Mouse (Mus musculus) kidney, postnatal 0 days (tissue): Measurements from ENCODE around the gene Knl1. TPM values are rescaled to one million over a fixed set of nuclear protein-coding genes. Genes with fewer than 3 reads are reported as not detected.
A peak's percentile ranks its signal among the peaks of the same experiment; 100 is the strongest.

Experiments
- ATAC-seq: fragments of 200-750 bp; cut with Nextera tagmentation; replicated peaks from 2 replicates; pipeline ENCODE4 v1.8.0; 2017; ENCODE audit warnings: low read depth, moderate number of reproducible peaks, moderate TSS enrichment, moderate library complexity; ENCODE audit not compliant: low FRiP score
- DNase-seq: peaks from one replicate; pipeline ENCODE4 v3.0.0-alpha.2; 2016; ENCODE audit warnings: low spot score
- H3K27ac ChIP-seq: fragments of 300-500 bp; sonication (generic); 2 replicates; pipeline ENCODE4 v1.5.1; 2014; ENCODE audit warnings: mild to moderate bottlenecking
- H3K27me3 ChIP-seq: fragments of 300-500 bp; sonication (generic); 2 replicates; pipeline ENCODE4 v1.6.1; 2014; ENCODE audit warnings: low read length, mixed read lengths; ENCODE audit not compliant: insufficient read depth
- H3K36me3 ChIP-seq: fragments of 300-500 bp; sonication (generic); 2 replicates; pipeline ENCODE4 v1.6.1; 2014; ENCODE audit warnings: low read length, mixed read lengths; ENCODE audit not compliant: insufficient read depth
- H3K4me1 ChIP-seq: fragments of 300-500 bp; sonication (generic); replicated peaks from 2 replicates; pipeline ENCODE4 v1.6.1; 2014; ENCODE audit warnings: antibody characterized with exemption, low read length, mixed read lengths; ENCODE audit not compliant: insufficient read depth
- H3K4me2 ChIP-seq: fragments of 300-500 bp; sonication (generic); 2 replicates; pipeline ENCODE4 v1.6.1; 2014; ENCODE audit warnings: mild to moderate bottlenecking, low read length, moderate library complexity, mixed read lengths
- H3K4me3 ChIP-seq: fragments of 300-500 bp; sonication (generic); replicated peaks from 2 replicates; pipeline ENCODE4 v1.5.1; 2014; ENCODE audit warnings: low read depth, low read length
- H3K9ac ChIP-seq: fragments of 300-500 bp; sonication (generic); 2 replicates; pipeline ENCODE4 v1.6.1; 2014; ENCODE audit warnings: low read depth, low read length
- H3K9me3 ChIP-seq: fragments of 300-500 bp; sonication (generic); replicated peaks from 2 replicates; pipeline ENCODE4 v1.6.1; 2016; ENCODE audit warnings: low read length, inconsistent platforms, mixed read lengths
- CTCF ChIP-seq: IDR thresholded peaks from 2 replicates; pipeline ENCODE4 v1.5.1; 2016; ENCODE audit warnings: antibody characterized with exemption, low read depth, mild to moderate bottlenecking, moderate library complexity
- WGBS: fragments of 180-500 bp; shearing (Covaris S2); extraction: QIAGEN DNeasy Blood & Tissue Kit; methylation state at CpG from one replicate; pipeline ENCODE4 v1.1.7; 2014; 5-methylcytosine and 5-hydroxymethylcytosine counted together
- polyA plus RNA-seq: library from polyadenylated mRNA; unstranded; fragments of >200 nt; fragmentation: Nextera tagmentation; extraction: Ambion mirVana; gene quantifications from 2 replicates; pipeline ENCODE4 v1.2.1, GENCODE M21; 2015

Knl1 gene
- polyA plus RNA-seq, 1 experiment from 2014 or later, result 25.6 TPM

DNA sequence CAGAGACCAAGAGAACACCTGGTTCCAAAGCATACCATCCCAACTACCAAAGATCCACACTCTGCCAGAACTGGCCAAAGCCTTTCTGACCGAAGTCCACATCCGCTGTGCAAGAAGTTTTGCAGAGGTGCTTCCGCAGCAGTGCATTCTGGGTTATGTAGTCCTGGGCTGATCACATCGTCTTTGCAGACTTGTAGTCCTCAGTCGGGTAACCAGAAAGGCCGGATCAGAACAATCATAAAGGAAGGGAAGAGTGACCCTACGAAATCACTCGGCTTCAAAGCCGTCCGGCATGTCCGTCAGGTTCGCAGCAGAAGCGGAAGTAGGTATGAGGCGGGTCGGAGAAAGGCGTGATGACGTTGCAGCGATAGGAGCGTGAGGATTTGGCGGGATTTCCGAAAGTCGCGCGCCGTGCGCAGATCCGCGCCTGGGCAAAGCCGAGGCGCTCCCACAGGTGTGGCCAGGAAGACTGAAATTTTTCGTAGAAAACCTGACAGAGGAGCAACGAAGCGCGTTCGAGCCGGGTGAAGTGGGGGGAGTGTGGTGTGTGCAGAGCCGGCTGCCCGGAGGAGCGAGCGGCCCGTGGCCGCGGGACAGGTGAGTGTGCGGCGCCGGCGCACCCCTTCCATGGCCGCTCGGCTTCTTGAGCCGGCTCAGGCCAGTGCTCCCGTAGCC is 65.7 kb downstream of the Knl1 start, which contains the start of gene Rad51:
Rad51 (plus strand) TSS at position 356 of the 675 bp plus-strand sequence.
- peak within 1 kb of the TSS; percentile 73 for H3K4me3 ChIP-seq
- no peak for TF ChIP-seq CTCF
- H3K4me1 ChIP-seq, result no peaks in the 10 kb centered on the region; the same call in 1 of the 2 replicates
- ATAC-seq (peak; percentile 90), DNase-seq (peak; percentile 95)
- H3K9ac ChIP-seq, result peak within 1 kb of the TSS; percentile 69
- 0 out of 2 replicates have a peak, but pooled peaks cover 2% of the 10 kb centered on the region for H3K36me3 ChIP-seq
- H3K4me2 ChIP-seq, result peak within 1 kb of the TSS; percentile 96
- peak within 1 kb of the TSS; percentile 78 for H3K27ac ChIP-seq
- no peaks in the 10 kb centered on the region for H3K9me3 ChIP-seq
- no peaks in the 10 kb centered on the region for H3K27me3 ChIP-seq
- under 1% methylated on average over 51 of the region's 51 CpGs for WGBS

- ATAC-seq, result no peak
- H3K9ac ChIP-seq, result peak overlapping the region; percentile 69
- H3K27ac ChIP-seq, result peak overlapping the region; percentile 78; the same call in 1 of the 2 replicates
- WGBS, result 12% methylated on average over 20 of the region's 20 CpGs
- peak overlapping the region; percentile 73 for H3K4me3 ChIP-seq
- peak; percentile 10 for DNase-seq
- peak overlapping the region; percentile 96 for H3K4me2 ChIP-seq
- no peak for TF ChIP-seq CTCF
- no peaks in the 10 kb centered on the region for H3K9me3 ChIP-seq
- H3K27me3 ChIP-seq, result no peaks in the 10 kb centered on the region
- H3K4me1 ChIP-seq, result no peaks in the 10 kb centered on the region; the same call in 1 of the 2 replicates
- H3K36me3 ChIP-seq, result 0 out of 2 replicates have a peak, but pooled peaks cover 5% of the 10 kb centered on the region
Observed at GRCm38 (mm10) chr2:119113121-119113925, 66.4 kb downstream of the Knl1 start.

DNA sequence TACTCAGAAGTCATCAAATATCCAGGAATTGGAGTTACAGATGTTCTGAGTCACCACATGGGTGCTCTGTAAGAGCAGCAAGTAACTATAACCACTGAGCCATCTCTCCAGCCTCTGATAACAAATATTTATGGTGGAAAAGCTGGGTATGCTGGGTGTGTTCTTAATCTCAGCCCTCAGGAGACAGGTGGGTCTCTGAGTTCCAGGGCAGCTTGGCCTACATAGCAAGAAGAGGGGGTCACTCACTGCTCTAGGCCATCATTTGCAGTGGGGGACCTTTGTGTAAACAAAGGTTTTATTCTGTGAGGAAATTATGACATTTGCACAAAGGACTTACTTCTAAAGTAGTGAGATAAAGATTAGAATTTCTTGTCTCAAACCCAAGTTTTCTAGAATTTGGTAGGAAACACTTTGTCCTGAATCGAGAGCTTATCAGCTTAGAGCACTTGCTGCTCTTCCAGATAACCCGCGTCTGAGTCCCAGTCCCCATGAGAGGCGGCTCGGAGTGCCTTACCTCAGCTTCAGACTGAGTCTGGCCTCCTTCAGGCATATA is 89.5 kb downstream of the Knl1 start:
- Histone ChIP-seq H3K9ac (no peak overlapping the region), H3K27ac (no peak overlapping the region), H3K36me3 (peaks cover 40% of the 10 kb centered on the region), H3K4me1 (no peaks in the 10 kb centered on the region), H3K4me3 (no peak overlapping the region), H3K4me2 (no peak overlapping the region), H3K27me3 (no peaks in the 10 kb centered on the region), H3K9me3 (no peaks in the 10 kb centered on the region)
- whole genome bisulfite sequencing, result 89% methylated on average over 5 of the region's 5 CpGs
- DNase-seq (no peak), ATAC-seq (no peak)
- no peak for TF ChIP-seq CTCF

DNA sequence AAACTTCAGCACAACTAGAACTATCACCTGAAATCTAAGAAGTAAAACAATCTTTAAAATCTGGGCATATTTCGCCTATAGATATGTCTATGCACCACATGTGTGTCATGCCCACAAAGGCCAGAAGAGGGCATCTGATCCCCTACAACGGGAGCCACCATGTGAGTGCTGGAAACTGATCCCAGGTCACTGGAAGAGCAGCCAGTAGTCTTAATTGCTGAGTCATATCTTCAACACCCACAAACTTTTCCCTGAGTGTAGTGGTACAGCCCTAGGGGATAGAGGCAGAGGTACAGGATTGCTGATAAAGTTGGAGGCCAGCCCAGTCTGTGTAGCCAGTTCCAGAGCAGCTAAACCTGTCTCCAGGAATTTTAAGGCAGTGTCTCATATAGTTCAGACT is 98.3 kb downstream of the Knl1 start:
- Histone ChIP-seq H3K4me3 (no peak overlapping the region), H3K4me2 (no peak overlapping the region), H3K27me3 (no peaks in the 10 kb centered on the region), H3K36me3 (peaks cover 52% of the 10 kb centered on the region), H3K9ac (no peak overlapping the region), H3K9me3 (no peaks in the 10 kb centered on the region), H3K4me1 (no peaks in the 10 kb centered on the region), H3K27ac (no peak overlapping the region)
- no peak for ATAC-seq
- DNase-seq, result no peak
- WGBS, result 92% methylated on average over 2 of the region's 2 CpGs
- peak; percentile 60 for TF ChIP-seq CTCF

GRCm38 (mm10) chr2:119146435-119146834 is 99.5 kb downstream of the Knl1 start:
- Histone ChIP-seq H3K27ac (no peak overlapping the region), H3K27me3 (no peaks in the 10 kb centered on the region), H3K4me1 (no peaks in the 10 kb centered on the region), H3K4me2 (no peak overlapping the region), H3K36me3 (peaks cover 58% of the 10 kb centered on the region), H3K9me3 (no peaks in the 10 kb centered on the region), H3K9ac (no peak overlapping the region), H3K4me3 (no peak overlapping the region)
- DNase-seq (no peak), ATAC-seq (no peak)
- TF ChIP-seq CTCF, result no peak
- WGBS, result 77% methylated on average over 6 of the region's 6 CpGs

DNA sequence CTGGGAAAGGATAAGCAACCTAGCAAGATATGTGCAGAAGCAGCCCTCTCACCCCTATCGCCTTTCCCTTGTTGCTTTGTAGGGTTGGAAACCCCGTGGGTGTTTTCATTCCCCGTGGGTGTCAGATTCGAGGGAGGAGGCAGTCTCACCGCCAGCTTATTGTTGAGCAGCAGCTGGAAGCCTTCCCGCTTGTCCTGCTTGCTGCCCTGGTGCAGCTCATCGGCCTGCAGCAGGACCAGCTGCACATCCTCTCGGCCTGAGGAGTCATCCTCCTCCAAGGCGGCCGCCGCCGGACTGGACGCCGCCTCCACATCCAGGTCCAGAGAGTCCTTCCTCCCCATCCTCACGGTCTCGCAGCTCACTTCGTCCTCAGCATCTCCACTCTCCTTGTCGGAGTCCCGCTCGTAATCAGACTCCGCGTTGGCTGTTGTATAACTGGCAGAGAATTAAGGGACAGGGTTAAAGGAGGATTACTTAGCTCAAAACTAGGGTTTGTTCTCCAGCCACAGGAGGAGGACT is 100.3 kb downstream of the Knl1 start:
- no peak for TF ChIP-seq CTCF
- no peak overlapping the region for H3K27ac ChIP-seq
- WGBS, result 46% methylated on average over 22 of the region's 22 CpGs

More for the DNA sequence above, 100.3 kb downstream of the Knl1 start:
- Histone ChIP-seq H3K36me3 (peaks cover 52% of the 10 kb centered on the region), H3K4me3 (no peak overlapping the region), H3K4me2 (no peak overlapping the region), H3K4me1 (no peaks in the 10 kb centered on the region), H3K27me3 (no peaks in the 10 kb centered on the region), H3K9ac (no peak overlapping the region), H3K9me3 (no peaks in the 10 kb centered on the region)
- peak; percentile 77 for DNase-seq
- no peak; the same call in 1 of the 2 replicates for ATAC-seq
